Mouse (Mus musculus): ENCODE results near the gene Chmp2b. TPM values are rescaled to one million over a fixed set of nuclear protein-coding genes. Genes with fewer than 3 reads are reported as not detected.

Gene Chmp2b
- polyA plus RNA-seq, 1 experiment from 2014 or later: 18.4 TPM

GRCm38 (mm10) chr16:65526004-65526403 lies 36.5 kb downstream of the Chmp2b start:
- Histone ChIP-seq H3K9ac (no peak overlapping the region), H3K4me1 (replicated peaks) (no peaks in the 10 kb centered on the region), H3K27me3 (no peaks in the 10 kb centered on the region), H3K4me3 (replicated peaks) (no peak overlapping the region), H3K4me2 (no peak overlapping the region), H3K9me3 (replicated peaks) (no peaks in the 10 kb centered on the region), H3K27ac (no peak overlapping the region), H3K36me3 (no peaks in the 10 kb centered on the region)
- DNase-seq (no peak), ATAC-seq (ENCODE audit: low read depth) (no peak)
- WGBS (ENCODE audit: insufficient replicate concordance): 73% methylated on average over 2 of the region's 2 CpGs

DNA sequence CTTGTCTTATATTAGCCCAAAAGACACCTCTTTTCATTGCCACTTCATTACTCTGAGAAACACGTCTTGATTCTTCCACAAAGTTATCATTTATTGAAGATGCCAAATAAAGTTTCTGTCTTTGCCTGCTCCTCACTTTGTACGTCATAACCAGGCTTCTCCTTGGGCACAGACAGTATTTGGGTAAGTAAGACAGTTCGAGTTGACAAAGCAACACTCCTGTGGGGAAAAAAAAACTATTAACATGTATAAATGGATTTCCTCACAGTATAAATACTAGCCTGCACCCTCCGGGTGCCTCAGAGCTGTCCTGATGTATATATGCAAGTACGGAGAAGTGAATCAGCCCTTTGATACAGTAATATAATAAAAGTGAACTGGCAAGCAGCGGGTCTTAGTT lies 42.3 kb downstream of the Chmp2b start, which contains the start of gene Pou1f1:
TSS of gene Pou1f1 (plus strand) at position 301 of the 400 bp plus-strand sequence.
- Histone ChIP-seq H3K36me3 (no peaks in the 10 kb centered on the region), H3K4me1 (replicated peaks) (no peaks in the 10 kb centered on the region), H3K9me3 (replicated peaks) (no peaks in the 10 kb centered on the region), H3K27ac (no peak within 1 kb of the TSS), H3K4me3 (replicated peaks) (no peak within 1 kb of the TSS), H3K27me3 (no peaks in the 10 kb centered on the region), H3K4me2 (no peak within 1 kb of the TSS), H3K9ac (no peak within 1 kb of the TSS)
- ATAC-seq (ENCODE audit: low read depth) (no peak), DNase-seq (no peak)
- 63% methylated on average over 6 of the region's 6 CpGs for WGBS (ENCODE audit: insufficient replicate concordance)

GRCm38 (mm10) chr16:65514223-65514622 lies 48.3 kb downstream of the Chmp2b start:
- ATAC-seq (ENCODE audit: low read depth) (no peak), DNase-seq (no peak)
- WGBS (ENCODE audit: insufficient replicate concordance): 63% methylated on average over 7 of the region's 7 CpGs

GRCm38 (mm10) chr16:65497049-65497448 lies 65.5 kb downstream of the Chmp2b start:
- Histone ChIP-seq H3K27ac (no peak overlapping the region), H3K4me1 (replicated peaks) (no peaks in the 10 kb centered on the region), H3K4me2 (no peak overlapping the region), H3K36me3 (no peaks in the 10 kb centered on the region), H3K9me3 (replicated peaks) (no peaks in the 10 kb centered on the region), H3K27me3 (no peaks in the 10 kb centered on the region), H3K4me3 (replicated peaks) (no peak overlapping the region), H3K9ac (no peak overlapping the region)
- no peak for ATAC-seq (ENCODE audit: low read depth)
- no peak for DNase-seq
- whole genome bisulfite sequencing (ENCODE audit: insufficient replicate concordance): 34% methylated on average over 2 of the region's 2 CpGs

More at GRCm38 (mm10) chr16:65514223-65514622, 48.3 kb downstream of the Chmp2b start:
- H3K4me1 ChIP-seq (replicated peaks): no peaks in the 10 kb centered on the region
- no peak overlapping the region for H3K4me2 ChIP-seq
- no peak overlapping the region for H3K4me3 ChIP-seq (replicated peaks)
- no peaks in the 10 kb centered on the region for H3K27me3 ChIP-seq
- no peaks in the 10 kb centered on the region for H3K36me3 ChIP-seq
- no peaks in the 10 kb centered on the region for H3K9me3 ChIP-seq (replicated peaks)
- no peak overlapping the region for H3K9ac ChIP-seq
- H3K27ac ChIP-seq: no peak overlapping the region

- no peaks in the 10 kb centered on the region for H3K4me1 ChIP-seq (replicated peaks)
- H3K9me3 ChIP-seq (replicated peaks): no peaks in the 10 kb centered on the region
- H3K27ac ChIP-seq: no peak overlapping the region
- no peak overlapping the region for H3K4me2 ChIP-seq
- H3K27me3 ChIP-seq: no peaks in the 10 kb centered on the region
- no peaks in the 10 kb centered on the region for H3K36me3 ChIP-seq
- no peak for ATAC-seq (ENCODE audit: low read depth)
- 42% methylated on average over 5 of the region's 5 CpGs for WGBS (ENCODE audit: insufficient replicate concordance)
- H3K4me3 ChIP-seq (replicated peaks): no peak overlapping the region
- no peak for DNase-seq
- no peak overlapping the region for H3K9ac ChIP-seq
These were observed 66.5 kb downstream of the Chmp2b start for GRCm38 (mm10) chr16:65496030-65496429.

Other genes starting within 250 kb of the Chmp2b start
- not detected in 2 replicates for gene Pou1f1, start 42.2 kb downstream of the Chmp2b start, polyA plus RNA-seq (2015; fragmentation: Nextera tagmentation; extraction: Ambion mirVana)

All from liver, embryonic 13.5 days (tissue).